Mouse (Mus musculus) c-Kit-positive CD71-positive TER-119-positive erythroid progenitor cells, embryonic 14.5 days (primary cell): ENCODE measurements around the gene C1galt1c1.

Experiments used
- DNase-seq: peaks from one replicate; pipeline ENCODE4 v3.0.0-alpha.2; 2013; ENCODE audit warnings: low spot score

C1galt1c1 gene

GRCm38 (mm10) chrX:38634801-38635637 lies at the start of gene C1galt1c1:
TSS of gene C1galt1c1 (minus strand) at chrX:38635087.
- peak; percentile 86 for DNase-seq

GRCm38 (mm10) chrX:38681972-38682371 lies 47.1 kb upstream of the C1galt1c1 start:
- DNase-seq: no peak

GRCm38 (mm10) chrX:38669111-38669903 lies 34.4 kb upstream of the C1galt1c1 start:
- no peak for DNase-seq

GRCm38 (mm10) chrX:38656206-38656883 lies 21.5 kb upstream of the C1galt1c1 start:
- DNase-seq: no peak

GRCm38 (mm10) chrX:38654681-38655080 lies 19.8 kb upstream of the C1galt1c1 start:
- no peak for DNase-seq

- DNase-seq: no peak
These were observed 18.3 kb upstream of the C1galt1c1 start for GRCm38 (mm10) chrX:38653181-38653580.

GRCm38 (mm10) chrX:38651167-38651566 lies 16.3 kb upstream of the C1galt1c1 start:
- no peak for DNase-seq

GRCm38 (mm10) chrX:38650404-38651039 lies 15.6 kb upstream of the C1galt1c1 start:
- DNase-seq: no peak

- DNase-seq: no peak
These were observed 7.3 kb upstream of the C1galt1c1 start for GRCm38 (mm10) chrX:38642183-38642582.

- no peak for DNase-seq
These were observed 6.5 kb upstream of the C1galt1c1 start for GRCm38 (mm10) chrX:38641435-38641834.

- DNase-seq: no peak
These were observed 698 bp upstream of the C1galt1c1 start for GRCm38 (mm10) chrX:38635638-38635931.

GRCm38 (mm10) chrX:38600995-38601369 lies 33.9 kb downstream of the C1galt1c1 start:
- no peak for DNase-seq

GRCm38 (mm10) chrX:38600177-38600994 lies 34.5 kb downstream of the C1galt1c1 start, which contains the start of gene Mcts1:
TSS of gene Mcts1 (plus strand) at chrX:38600578.
- peak; percentile 66 for DNase-seq

- no peak for DNase-seq
These were observed 41.6 kb downstream of the C1galt1c1 start for GRCm38 (mm10) chrX:38593180-38593889.

GRCm38 (mm10) chrX:38591749-38592148 lies 43.1 kb downstream of the C1galt1c1 start:
- no peak for DNase-seq

GRCm38 (mm10) chrX:38589827-38590226 lies 45.1 kb downstream of the C1galt1c1 start:
- no peak for DNase-seq

- DNase-seq: no peak
These were observed 51.6 kb downstream of the C1galt1c1 start for GRCm38 (mm10) chrX:38583261-38583660.

- no peak for DNase-seq
These were observed 53.7 kb downstream of the C1galt1c1 start for GRCm38 (mm10) chrX:38581140-38581539.
